Mouse (Mus musculus): ENCODE results near the gene Rnft1.
A peak's percentile ranks its signal among the peaks of the same experiment; 100 is the strongest.

Rnft1 gene

DNA sequence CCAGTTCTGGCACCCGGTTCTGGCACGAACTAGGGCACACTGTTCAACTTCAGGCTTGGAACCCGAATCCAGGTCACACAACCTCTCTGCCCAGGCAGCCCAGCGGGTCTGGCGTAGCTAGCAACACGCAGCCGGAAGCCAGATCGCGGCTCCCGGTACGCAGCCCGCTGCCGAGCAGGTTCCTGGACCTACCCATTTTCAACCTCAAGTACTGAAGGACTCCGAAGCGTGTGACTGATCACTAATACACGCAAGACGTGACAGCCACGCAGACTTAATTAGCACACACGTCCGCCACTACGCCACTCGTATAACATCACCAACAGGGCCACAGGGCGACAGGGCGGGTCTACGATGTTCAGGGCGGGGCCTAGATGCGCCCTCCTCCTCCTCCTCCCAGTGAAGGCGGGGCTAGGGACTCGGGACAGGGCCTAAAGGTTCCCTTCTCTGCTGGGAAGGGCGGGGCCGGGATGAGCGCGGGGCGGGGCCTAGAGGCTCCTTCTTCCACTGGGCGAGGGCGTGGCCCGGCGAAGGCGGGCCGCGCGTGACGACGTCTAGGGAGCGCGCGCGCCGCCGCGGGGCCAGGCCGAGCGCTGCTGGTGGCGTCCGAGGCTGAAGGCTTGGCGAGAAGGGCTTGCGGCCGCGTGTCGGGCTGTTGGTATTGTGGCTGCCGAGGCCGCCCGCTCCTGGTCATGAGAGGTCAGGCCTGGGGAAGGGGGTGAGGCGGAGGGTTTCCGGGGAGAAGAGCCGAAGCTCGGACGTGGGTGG is at the start of gene Rnft1:
Rnft1 (plus strand) TSS at position 557 of the 768 bp plus-strand sequence.
- DNase-seq, result peak; percentile 98

DNA sequence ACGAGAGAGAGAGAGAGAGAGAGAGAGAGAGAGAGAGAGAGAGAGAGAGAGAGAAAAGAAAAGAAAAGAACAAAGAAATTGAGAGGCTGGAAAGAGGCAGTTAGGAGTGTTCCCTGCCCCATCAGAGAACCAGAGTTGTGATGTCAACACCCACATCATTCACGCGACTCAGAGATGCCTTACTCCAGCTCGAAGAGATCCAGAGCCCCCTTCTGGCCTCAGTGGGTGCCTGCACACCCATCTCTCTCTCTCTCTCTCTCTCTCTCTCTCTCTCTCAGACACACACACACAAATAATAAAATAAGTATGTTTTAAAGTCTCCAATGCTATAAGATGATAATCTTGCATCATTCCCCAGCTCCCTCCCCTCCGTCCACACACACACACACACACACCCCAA is 47.6 kb upstream of the Rnft1 start:
- DNase-seq, result no peak

DNA sequence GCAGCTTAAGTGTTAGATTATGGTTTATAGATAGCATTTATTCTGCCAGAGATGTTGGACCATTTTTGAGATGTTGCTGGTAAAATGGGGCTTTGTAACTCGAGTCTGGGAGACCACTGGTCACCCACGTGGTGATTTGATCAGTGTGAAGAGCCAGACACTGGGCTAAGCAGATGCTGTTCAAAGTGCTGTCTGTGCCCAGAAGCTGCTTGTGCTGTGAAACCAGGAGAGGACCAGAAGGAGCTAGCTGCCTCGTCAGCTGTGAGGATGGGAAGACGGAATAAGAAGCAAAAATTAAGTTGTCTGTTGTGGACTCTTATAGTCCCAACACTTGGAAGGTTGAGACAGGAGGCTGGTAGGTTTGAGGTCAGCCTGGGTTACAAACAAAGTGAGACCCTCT is 46.2 kb upstream of the Rnft1 start:
- no peak for DNase-seq

DNA sequence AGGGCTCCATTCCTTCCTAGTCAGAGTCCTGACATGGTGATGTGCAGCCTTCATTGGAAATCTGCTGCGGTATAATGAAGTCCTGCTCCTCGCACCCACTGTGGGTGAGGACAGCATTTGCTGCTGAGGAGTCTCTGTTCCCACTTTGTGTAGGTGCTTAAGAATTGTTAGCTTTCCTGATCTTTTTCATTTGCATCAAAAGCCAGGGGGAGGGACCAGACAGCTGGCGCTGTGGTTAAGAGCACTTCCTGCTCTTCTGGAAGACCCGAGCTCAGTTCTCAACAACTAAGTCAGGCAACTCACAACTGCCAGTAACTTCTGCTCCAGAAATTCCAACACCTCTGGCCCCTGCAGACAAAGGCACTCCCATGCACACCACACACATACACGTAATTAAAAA is 43.7 kb upstream of the Rnft1 start:
- no peak for DNase-seq

- DNase-seq, result no peak
These were observed 30.5 kb upstream of the Rnft1 start for GRCm38 (mm10) chr11:86453991-86454390.

DNA sequence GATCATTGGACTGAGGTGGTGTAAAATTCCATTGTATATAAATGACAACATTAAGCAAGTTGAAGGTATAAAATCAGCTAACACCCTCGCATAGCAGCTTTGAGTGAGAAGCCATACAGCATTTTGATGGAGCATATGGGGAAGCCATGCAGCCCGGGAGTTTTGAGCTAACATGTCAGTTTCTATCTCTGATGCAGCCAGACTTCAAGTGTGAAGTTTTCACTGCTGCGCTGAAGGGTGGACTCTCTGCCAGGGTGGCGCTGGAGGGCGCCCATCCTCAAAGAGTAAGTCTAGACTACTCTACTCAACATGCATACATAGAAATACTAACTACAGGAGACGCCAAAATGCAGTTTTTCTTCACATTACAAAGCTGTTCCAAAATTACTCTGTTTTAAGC is 26.9 kb upstream of the Rnft1 start:
- DNase-seq, result no peak

- no peak for DNase-seq
These were observed 25.6 kb upstream of the Rnft1 start for GRCm38 (mm10) chr11:86458866-86459265.

DNA sequence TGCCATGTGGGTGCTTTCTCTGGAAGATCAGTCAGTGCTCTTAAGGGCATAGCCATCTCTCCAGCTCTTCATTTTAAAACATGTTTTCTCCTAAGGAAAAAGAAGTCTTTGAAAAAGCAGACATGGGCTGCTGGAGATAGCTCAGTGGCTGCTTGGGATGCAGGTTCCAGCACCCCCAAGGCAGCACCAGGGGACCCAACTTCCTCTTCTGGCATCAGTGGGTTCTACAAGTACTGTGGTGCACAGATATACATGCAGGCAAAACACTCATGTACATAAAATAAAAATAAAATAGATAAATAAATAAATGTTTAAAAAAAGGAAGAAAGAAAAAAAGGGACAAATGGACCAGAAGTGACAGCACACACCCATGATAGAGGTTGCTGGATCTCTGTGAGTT is 21.9 kb upstream of the Rnft1 start:
- DNase-seq, result no peak

DNA sequence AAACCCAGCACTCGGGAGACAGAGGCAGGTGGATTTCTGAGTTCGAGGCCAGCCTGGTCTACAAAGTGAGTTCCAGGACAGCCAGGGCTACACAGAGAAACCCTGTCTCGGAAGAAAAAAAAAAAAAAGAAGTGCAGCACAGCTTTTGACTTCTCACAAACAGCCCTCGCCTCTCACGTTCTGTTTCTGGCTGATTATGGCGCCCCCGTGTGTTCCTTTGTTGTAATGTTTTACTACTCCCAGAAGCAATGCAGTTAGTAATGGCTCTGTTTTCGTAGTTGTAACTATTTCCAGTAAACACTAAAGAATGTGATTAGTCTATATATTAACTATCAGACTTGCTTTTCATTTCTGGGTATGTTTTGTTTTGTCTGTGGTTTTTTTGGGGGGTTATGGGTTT is 20.2 kb upstream of the Rnft1 start:
- DNase-seq, result peak; percentile 42

DNA sequence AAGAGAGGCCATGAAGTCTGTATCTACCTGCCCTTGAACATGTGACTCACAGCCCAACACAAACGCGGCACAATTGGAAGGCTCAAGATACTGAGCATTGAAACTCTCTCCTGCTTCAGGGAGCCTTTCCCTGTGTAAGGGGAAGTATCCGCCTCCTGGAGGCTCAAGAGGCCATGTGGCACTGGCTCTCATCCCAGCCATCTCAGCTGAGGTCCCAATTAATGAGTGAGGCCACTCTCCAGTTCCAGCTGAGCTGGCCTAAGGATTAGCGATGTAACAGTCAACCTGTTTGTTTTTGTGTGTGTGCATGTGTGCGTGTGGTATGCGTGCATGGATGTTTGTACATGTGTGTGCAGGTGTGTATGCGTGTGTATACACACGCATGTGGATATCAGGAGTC is 16.1 kb upstream of the Rnft1 start:
- DNase-seq, result no peak

- no peak for DNase-seq
These were observed 15.5 kb upstream of the Rnft1 start for GRCm38 (mm10) chr11:86468971-86469370.

DNA sequence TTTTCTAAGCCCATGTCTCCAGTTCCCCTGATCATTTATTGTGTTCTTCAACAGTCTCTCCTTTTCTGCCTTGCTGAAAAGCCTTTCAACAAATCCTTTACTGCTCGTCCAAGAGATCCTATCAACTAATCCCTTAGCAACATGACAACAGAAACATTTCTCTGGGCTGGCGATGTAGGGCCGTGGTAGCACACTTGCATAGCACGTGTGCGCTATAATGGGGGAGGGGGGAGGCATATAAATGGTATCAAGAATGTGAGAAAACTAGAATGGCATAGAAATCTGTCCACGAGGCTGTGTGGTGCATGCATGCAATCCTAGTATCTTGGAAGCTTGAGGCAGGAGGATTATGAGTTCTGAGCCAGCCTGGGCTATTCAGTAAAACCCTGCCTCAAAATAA is 12.7 kb upstream of the Rnft1 start:
- DNase-seq, result no peak

GRCm38 (mm10) chr11:86472771-86473171 is 11.7 kb upstream of the Rnft1 start:
- DNase-seq, result peak; percentile 36

DNA sequence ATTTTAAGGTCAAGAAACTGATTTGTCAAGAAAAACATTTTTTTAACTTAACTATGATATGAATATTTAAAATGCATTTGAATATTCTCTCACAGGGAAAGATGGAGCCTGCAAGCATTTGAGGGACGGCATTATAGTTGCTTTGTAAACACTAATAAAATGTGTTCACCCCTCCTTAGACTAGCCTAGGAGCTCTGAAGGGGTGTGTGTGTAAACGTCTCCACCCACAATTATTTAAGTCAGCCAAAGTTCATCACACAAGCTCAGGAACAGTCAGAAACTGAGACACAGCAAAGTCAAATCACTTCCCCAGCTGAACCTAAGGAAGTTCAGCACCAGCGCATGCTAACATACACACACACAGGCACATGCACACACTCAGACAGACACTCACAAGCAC is 10.9 kb upstream of the Rnft1 start:
- no peak for DNase-seq

DNA sequence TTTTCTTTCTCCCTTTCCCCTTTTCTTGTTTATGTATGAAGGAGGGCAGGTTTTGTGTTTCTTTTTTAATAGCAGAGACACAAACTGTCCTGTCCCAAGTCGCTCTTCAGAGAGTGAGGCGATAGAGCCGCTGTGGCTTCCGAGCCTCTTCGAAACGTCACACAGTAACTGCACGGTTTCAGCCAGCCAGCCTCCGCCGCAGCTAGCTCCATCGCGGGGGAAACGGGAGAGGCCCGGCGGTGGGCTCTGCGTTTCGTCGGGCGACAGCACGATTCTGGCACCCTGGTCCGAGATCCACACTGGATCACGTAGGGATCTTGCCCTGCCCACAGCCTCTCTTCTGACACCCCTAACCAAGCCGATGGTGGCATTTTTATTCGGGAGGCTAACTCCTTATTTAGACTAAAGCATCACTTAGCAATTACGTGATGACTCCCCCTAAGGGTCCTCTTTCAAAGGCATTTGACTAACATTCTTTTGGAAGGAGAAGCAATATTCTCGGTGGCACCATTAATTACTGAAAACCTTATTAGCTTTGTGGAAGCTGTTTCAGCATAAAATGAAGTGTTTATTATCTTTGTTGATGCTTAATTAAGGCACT is 553 bp downstream of the Rnft1 start:
- peak; percentile 62 for DNase-seq

GRCm38 (mm10) chr11:86490782-86491181 is 6.3 kb downstream of the Rnft1 start:
- no peak for DNase-seq

DNA sequence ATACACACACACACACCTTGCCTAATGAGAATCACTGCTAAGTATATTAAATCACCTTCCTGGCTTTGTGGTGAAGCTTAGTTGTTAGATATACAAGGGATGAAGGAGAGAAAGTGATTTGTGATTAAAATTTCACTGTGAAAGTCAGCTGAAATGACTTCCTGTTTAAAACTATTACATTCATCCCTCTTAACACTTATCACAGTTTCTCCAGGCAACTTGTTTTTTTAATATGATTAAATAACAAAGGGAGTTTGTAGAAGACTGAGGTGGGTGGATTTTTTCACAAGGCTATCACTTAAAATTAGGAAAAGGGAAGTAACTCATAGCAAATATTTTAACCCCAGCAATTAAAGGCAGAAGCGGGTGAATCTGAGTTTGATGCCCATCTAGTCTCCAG is 12.9 kb downstream of the Rnft1 start:
- DNase-seq, result no peak

- no peak for DNase-seq
These were observed 13.5 kb downstream of the Rnft1 start for GRCm38 (mm10) chr11:86497908-86498307.

- DNase-seq, result no peak
These were observed 16.3 kb downstream of the Rnft1 start for GRCm38 (mm10) chr11:86500795-86501194.

DNA sequence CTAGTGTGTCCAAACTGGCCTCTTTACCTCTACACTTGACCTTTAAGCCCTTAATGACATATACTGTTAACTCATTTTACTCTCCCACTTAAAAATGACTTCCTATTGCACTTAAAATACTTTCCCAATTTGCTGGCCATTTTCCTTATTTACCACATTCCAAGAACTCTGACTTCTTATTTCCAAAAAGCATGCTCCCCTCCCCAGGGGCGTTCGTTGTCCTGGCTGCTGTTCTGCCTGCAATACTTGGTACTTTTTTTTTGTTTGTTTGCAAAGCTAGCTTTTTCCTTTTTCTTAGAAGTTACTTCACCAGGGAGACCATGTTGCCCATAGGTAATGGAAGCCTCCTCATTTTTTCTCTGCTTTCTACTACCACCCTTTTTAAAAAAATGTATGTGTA is 18.7 kb downstream of the Rnft1 start:
- no peak for DNase-seq

- DNase-seq, result no peak
These were observed 22.9 kb downstream of the Rnft1 start for GRCm38 (mm10) chr11:86507334-86507733.

GRCm38 (mm10) chr11:86507991-86508390 is 23.5 kb downstream of the Rnft1 start:
- DNase-seq, result no peak

- DNase-seq, result no peak
These were observed 32.2 kb downstream of the Rnft1 start for GRCm38 (mm10) chr11:86516620-86517019.

DNA sequence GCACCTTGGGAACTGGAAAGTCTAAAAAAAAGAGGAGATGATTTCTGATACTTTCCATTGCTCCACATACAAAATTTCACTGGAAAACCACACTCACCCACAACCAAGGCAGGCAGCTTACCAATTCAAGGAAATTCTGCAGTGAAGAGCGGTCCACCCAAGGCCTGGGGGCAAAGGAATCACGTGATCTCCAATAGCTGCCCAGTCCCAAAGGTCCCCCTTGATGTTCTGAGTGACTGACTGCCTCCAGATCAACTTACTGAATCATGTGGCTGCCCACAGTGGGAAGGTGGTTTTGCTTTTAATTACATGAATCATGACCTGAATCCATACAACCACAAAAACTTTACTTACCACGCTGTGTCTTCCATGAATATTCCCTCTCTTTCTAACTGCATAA is 32.8 kb downstream of the Rnft1 start:
- no peak for DNase-seq

DNA sequence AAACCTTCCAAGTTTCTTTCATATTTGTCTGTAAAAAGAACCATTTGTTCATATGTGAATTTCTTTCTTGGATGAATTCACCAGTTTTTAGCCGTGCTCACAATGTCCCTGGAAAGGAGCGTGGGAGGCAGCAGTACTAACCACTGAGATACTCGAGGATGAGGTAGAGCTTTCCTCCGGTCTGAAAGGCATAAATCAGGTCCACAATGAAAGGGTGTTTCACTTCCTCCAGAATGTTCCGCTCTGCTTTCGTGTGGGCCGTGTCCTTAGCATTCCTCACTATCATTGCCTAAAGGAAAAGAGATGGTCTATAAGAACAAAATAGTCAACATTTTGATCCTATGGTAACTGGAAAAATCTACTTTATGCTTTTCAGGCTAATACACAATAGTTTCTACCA is 35.3 kb downstream of the Rnft1 start:
- DNase-seq, result no peak

Measured in right cerebral cortex, postnatal 25 days (tissue).